Mouse (Mus musculus) megakaryocyte, embryonic 14.5 days (primary cell): Measurements from ENCODE around the gene Eomes.

Experiments used
- FLI1 ChIP-seq: IDR thresholded peaks from 2 replicates; pipeline ENCODE4 v1.6.1; 2012; ENCODE audit warnings: low read length, inconsistent platforms, mixed read lengths
- GATA1 ChIP-seq: IDR thresholded peaks from 3 replicates; pipeline ENCODE4 v1.6.1; 2012; ENCODE audit warnings: mixed read lengths, low read length, inconsistent platforms, borderline replicate concordance

GRCm38 (mm10) chr9:118478839-118479507, 961 bp downstream of the Eomes start:
- no peak for TF ChIP-seq GATA1
- no peak for TF ChIP-seq FLI1
